Mouse (Mus musculus) urinary bladder, postnatal 36 days (tissue): Measurements from ENCODE around the gene Pitpnm3.
A peak's percentile ranks its signal among the peaks of the same experiment; 100 is the strongest.

Experiments used
- DNase-seq, 2 experiments: peaks; one replicate each; pipeline ENCODE4 v3.0.0; 2022; ENCODE audit warnings: low spot score in 2 of 2, mixed read lengths in 1 of 2

Gene Pitpnm3

DNA sequence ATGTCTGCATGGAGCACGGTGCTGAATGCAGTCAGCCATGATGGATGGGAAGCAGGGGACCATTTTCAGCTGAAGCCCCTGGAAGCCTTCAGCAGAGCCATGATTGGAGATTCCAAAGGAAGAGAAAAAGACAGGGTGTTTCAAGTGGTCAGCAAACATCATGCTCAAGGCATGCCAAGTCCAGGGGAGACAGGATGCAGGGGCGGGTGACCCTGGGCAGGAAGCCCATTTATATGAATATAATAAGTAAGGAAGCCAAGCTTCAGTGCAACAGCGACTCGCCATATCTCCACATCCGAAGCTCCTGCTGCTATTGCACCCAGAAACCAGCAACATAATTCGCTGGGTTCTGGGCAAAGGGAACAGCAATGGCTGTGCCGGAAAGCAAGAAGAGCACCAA lies 41.1 kb downstream of the Pitpnm3 start:
- DNase-seq, result no peak

DNA sequence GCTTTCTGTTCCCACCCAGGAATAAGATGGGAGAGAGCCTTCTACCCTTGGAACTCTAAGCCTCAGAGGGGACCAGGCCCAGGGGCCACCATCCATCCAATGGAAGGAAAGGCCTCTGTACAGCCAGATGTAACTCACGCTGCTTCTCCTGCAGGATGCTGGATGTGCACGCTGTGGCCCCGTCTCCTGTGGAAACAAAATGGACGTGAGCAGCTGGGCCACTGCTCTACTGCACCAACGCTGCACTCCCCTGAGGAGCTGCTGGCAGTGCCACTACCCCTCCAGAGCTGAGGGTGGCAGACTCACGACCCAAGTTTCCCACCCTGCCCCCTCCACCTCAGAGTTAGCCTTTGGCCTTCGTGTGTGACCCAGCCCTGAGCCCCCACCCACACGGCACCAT lies 43.2 kb downstream of the Pitpnm3 start:
- DNase-seq, result no peak

DNA sequence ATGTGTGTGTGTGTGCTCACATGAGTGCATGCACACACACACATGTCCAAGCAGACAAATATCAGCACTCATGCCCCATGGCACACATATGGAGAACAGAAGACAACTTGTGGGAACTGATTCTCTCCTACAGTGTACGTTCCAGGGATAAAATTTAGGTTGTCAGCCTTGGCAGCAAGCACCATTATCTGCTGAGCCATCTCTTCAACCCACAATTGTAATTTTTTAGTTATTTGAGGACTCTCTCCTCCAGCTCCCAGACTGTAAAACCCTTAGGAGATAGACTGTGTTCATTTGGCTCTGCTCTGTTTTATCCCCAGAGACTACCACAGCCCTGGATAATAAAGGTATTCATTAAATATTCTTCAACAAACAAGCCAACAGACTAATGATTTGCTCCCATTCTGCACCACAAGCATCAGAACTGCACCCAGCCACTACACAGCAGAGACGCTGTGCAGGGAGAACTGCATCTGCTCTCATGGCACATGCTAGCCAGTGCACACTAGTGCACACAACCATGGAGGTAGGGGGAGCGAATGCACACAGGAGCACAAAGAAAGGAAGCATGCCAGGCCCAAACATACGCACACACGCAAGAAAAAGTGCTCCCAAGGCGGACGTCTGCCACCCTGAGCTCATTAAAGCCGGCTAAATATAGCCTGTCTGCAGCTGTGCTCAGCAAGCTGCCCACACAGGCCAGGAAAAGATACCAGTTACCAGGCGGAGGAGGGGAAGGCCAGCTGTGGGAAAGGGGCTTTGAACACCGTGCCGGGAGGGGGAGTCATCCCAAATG lies 49.1 kb downstream of the Pitpnm3 start:
- DNase-seq, result no peak

DNA sequence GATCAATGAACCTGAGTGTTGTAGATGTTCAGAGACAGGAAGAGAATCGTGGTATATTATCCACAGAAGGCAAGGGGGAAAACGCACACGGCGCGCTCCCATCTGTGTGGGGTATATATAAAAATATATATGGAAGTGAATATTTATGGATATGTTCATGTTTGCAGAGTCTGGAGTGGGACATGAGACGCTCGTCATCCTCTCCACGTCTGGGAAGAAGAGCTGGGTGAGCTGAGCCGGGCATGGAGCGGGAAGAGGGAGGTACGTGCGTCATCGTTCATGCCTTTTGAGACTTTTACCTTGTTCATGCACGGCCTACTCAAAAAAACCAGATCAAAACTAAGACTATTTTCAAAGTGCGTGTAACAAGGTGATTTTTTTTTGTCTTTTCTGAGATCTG lies 51.2 kb downstream of the Pitpnm3 start:
- no peak for DNase-seq

- no peak for DNase-seq
Observed at GRCm38 (mm10) chr11:72082601-72083000, 53.0 kb downstream of the Pitpnm3 start.

DNA sequence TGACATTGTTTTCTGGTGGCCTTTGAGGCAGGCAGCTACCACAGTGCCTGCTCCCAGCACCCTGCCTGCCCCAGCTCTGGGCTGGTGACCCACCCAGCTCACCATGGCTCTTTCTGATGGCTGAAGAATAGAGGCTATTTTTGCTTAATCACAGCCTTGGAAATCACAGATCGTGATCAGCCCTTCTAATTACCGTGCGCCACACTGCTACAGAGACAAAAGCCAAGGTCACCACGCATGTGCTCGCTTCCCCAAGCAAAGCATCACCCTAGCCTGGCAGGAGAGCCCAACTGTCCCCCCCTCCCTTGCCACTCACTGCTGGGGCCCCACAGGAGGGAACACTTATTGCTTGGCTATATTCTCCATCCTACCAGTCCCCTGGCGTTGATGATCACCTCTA lies 55.1 kb downstream of the Pitpnm3 start:
- DNase-seq, result no peak

GRCm38 (mm10) chr11:72078647-72079046 lies 56.9 kb downstream of the Pitpnm3 start:
- no peak for DNase-seq

- no peak for DNase-seq
Observed at GRCm38 (mm10) chr11:72078056-72078455, 57.5 kb downstream of the Pitpnm3 start.

GRCm38 (mm10) chr11:72074230-72074629 lies 61.3 kb downstream of the Pitpnm3 start:
- DNase-seq, result no peak

GRCm38 (mm10) chr11:72072331-72072905 lies 63.2 kb downstream of the Pitpnm3 start:
- no peak for DNase-seq

GRCm38 (mm10) chr11:72070733-72071132 lies 64.8 kb downstream of the Pitpnm3 start:
- no peak for DNase-seq

DNA sequence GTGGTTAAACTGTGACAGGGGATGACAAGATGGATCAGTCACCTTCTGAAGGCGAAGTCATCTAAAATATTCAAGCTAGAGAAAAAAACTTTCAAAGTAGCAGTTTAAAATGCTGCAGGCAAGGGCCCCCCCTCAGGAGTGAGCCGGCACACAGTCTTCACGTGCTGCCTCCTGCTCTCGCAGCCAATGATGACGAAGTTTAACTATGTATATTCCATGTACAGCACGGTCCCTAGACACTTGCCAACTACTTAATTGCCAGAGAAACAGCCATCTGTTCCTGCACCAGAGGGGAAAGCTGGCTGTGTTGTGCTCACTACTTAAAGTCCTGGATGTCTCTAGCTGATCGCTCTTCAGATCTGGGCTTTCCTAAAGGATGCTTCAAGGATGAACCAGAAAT lies 67.6 kb downstream of the Pitpnm3 start:
- DNase-seq, result no peak

GRCm38 (mm10) chr11:72067326-72067725 lies 68.3 kb downstream of the Pitpnm3 start:
- DNase-seq, result no peak

GRCm38 (mm10) chr11:72066330-72066729 lies 69.2 kb downstream of the Pitpnm3 start:
- no peak for DNase-seq

DNA sequence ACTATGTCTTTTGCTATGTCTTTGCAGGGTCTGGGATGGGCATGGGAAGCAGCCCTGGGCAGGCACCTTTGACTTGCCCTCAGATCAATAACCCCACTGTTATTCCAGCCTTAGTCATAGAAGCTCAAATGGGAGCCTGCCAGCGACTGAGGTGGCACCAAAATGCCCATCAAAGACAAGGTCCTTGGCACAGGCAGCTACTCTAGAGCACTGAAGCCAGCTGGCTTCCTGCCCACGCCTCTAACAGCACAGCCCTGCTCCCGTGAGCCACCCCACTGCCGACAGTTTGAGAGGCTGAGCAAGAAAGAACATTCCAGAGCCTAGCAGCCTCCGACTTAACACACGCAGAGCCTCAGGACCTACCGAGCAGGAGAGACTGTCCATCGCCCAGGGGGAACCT lies 70.5 kb downstream of the Pitpnm3 start:
- DNase-seq, result no peak

- DNase-seq, result no peak
Observed at GRCm38 (mm10) chr11:72064414-72064813, 71.2 kb downstream of the Pitpnm3 start.

GRCm38 (mm10) chr11:72061093-72061620 lies 74.4 kb downstream of the Pitpnm3 start:
- DNase-seq, result no peak

GRCm38 (mm10) chr11:72060416-72060815 lies 75.2 kb downstream of the Pitpnm3 start:
- no peak for DNase-seq

- DNase-seq, result no peak
Observed at GRCm38 (mm10) chr11:72057166-72057565, 78.4 kb downstream of the Pitpnm3 start.

DNA sequence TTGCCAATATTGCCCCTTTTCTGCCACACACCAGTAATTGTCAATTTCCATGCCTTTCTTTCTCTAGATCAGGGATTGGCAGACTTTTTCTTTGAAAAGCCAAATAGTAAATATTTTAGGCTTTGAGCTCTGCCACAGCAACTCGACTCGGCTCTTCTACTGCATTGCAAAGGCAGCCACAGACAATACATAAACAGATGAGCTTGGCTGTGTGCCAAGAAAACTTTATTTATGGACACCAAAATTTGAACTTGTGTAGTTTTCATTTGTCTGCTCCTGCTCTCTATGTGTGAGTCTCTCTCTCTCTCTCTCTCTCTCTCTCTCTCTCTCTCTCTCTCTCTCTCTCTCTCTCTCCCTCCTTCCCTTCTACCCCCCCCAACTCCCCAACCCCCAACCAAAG lies 80.4 kb downstream of the Pitpnm3 start:
- DNase-seq, result no peak

GRCm38 (mm10) chr11:72052636-72053035 lies 82.9 kb downstream of the Pitpnm3 start:
- DNase-seq, result peak; percentile 38 to 58

DNA sequence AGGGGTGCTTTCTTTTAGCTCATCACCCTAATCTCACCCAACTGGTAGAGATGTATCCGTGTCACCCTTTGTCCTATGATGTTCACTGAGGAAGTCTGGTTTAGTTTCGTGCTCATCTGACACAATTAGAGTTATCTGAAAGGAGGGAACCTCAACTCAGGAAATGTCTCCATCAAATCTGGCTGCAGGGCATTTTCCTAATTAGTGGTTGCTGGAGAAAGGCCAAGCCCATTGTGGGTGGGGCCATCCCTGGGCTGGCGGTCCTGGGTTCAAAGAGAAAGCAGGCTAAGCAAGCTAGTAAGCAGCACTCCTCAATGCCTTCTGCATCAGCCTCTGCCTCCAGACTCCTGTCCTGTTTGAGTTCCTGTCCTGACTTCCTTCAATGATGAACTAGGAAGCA lies 83.4 kb downstream of the Pitpnm3 start:
- no peak for DNase-seq
